Mouse (Mus musculus) right cerebral cortex, adult 2 months (tissue): ENCODE data around the gene Tmem183a.
A peak's percentile ranks its signal among the peaks of the same experiment; 100 is the strongest.

ENCODE experiments used
- DNase-seq, 2 experiments: peaks; one replicate each; pipeline ENCODE4 v3.0.0; 2021 to 2022; ENCODE audit warnings: low spot score in 2 of 2

The Tmem183a gene

GRCm38 (mm10) chr1:134320691-134321301 is 41.0 kb downstream of the Tmem183a start:
- DNase-seq: no peak

- no peak for DNase-seq
These were observed 43.5 kb downstream of the Tmem183a start for GRCm38 (mm10) chr1:134318261-134318660.

- DNase-seq: no peak
These were observed 45.4 kb downstream of the Tmem183a start for GRCm38 (mm10) chr1:134316361-134316760.

GRCm38 (mm10) chr1:134315181-134315580 is 46.6 kb downstream of the Tmem183a start:
- DNase-seq: no peak

- no peak for DNase-seq
These were observed 50.0 kb downstream of the Tmem183a start for GRCm38 (mm10) chr1:134311760-134312159.

GRCm38 (mm10) chr1:134310729-134311128 is 51.0 kb downstream of the Tmem183a start:
- DNase-seq: no peak

GRCm38 (mm10) chr1:134310291-134310690 is 51.5 kb downstream of the Tmem183a start:
- no peak for DNase-seq

- DNase-seq: no peak
These were observed 54.4 kb downstream of the Tmem183a start for GRCm38 (mm10) chr1:134307409-134307808.

- peak in 1 of 2 experiments; percentile 19 for DNase-seq
These were observed 56.8 kb downstream of the Tmem183a start for GRCm38 (mm10) chr1:134304940-134305339.

- no peak for DNase-seq
These were observed 59.1 kb downstream of the Tmem183a start for GRCm38 (mm10) chr1:134302568-134303238.

GRCm38 (mm10) chr1:134298636-134299411 is 63.0 kb downstream of the Tmem183a start:
- DNase-seq: no peak

GRCm38 (mm10) chr1:134297265-134297664 is 64.5 kb downstream of the Tmem183a start:
- DNase-seq: no peak
